Comparison of ENCODE assay signal across 8 mouse cellular contexts in genomic region chr4:114986591-114987432, GRCm38 (mm10). TPM values are rescaled to one million over a fixed set of nuclear protein-coding genes. Genes with fewer than 3 reads are reported as not detected.
A peak's percentile ranks its signal among the peaks of the same experiment; 100 is the strongest.
DNase-seq lines count a peak whose midpoint lies in the region; ATAC-seq lines count a peak whose summit lies in the region.

Gene Cmpk1, minus strand, starts transcription at chr4:114987241.

- no peaks in the 10 kb centered on the region for H3K36me3 ChIP-seq in intestine, embryonic 16.5 days (ENCODE audit: control insufficient read depth, insufficient read depth, low read length)

- no peaks in the 10 kb centered on the region for H3K9me3 ChIP-seq in intestine, embryonic 16.5 days (ENCODE audit: control insufficient read depth, low read length)

- H3K27ac ChIP-seq in intestine, embryonic 16.5 days (ENCODE audit: low read length): peak within 1 kb of the TSS; percentile 100

- H3K4me1 ChIP-seq in intestine, embryonic 16.5 days (ENCODE audit: control insufficient read depth, insufficient read depth, low read length): no peaks in the 10 kb centered on the region; the same call in 1 of the 2 replicates

- peak within 1 kb of the TSS; percentile 89 for H3K9ac ChIP-seq in intestine, embryonic 16.5 days (ENCODE audit: low read depth, low read length)

- peak; percentile 96 for ATAC-seq in intestine, embryonic 16.5 days

- intact Hi-C loops in left cerebral cortex, postnatal 25 days (cut with DNase I): loop anchor here (1.0 kb wide), 1 partner anchor 12 kb away; no protein-coding TSS in a partner anchor

- DNase-seq in adrenal gland, postnatal 10 days: peak; percentile 93
- peak; percentile 86 for DNase-seq in embryo, embryonic 9.5 days (ENCODE audit: extremely low spot score)
- no peak for DNase-seq in gonadal fat pad, adult 2 months (ENCODE audit: low read depth)
- peak; percentile 83 to 86 for DNase-seq in left cerebral cortex, postnatal 25 days (ENCODE audit: low spot score in 2 of 2)
- DNase-seq in mesoderm, embryonic 11.5 days (ENCODE audit: low read depth, low spot score): peak; percentile 85
- peak; percentile 73 to 79 for DNase-seq in right cerebral cortex, postnatal 36 days (ENCODE audit: low spot score in 2 of 2)
- DNase-seq in urinary bladder, postnatal 4 days (ENCODE audit: low spot score in 2 of 2): peak; percentile 77 to 85

- H3K27me3 ChIP-seq in intestine, embryonic 16.5 days (replicated peaks; ENCODE audit: control insufficient read depth, insufficient read depth, low read length): no peaks in the 10 kb centered on the region

- peak within 1 kb of the TSS; percentile 67 for H3K4me2 ChIP-seq in intestine, embryonic 16.5 days (ENCODE audit: low read depth, low read length)

- peak within 1 kb of the TSS; percentile 78 for H3K4me3 ChIP-seq in intestine, embryonic 16.5 days (ENCODE audit: low read length)

- under 1% methylated on average over 84 of the region's 93 CpGs for WGBS in intestine, embryonic 16.5 days

RNA-seq across cellular contexts. Expression of gene Cmpk1, which starts in this region (rescaled TPM):
- 10 to 100 TPM; 86.6 to 94.9 TPM for total RNA-seq in adrenal gland, postnatal 10 days (2021)
- polyA plus RNA-seq in gonadal fat pad, adult 2 months (2012; rRNA removed): 17.3 and 21.5 TPM in 2 replicates
- 134 and 153 TPM in 2 replicates for polyA plus RNA-seq in intestine, embryonic 16.5 days (2015; fragmentation: Nextera tagmentation; extraction: Ambion mirVana)
- 10 to 100 TPM; 81.5 to 91.3 TPM for total RNA-seq in left cerebral cortex, postnatal 25 days (2021)
